Mouse (Mus musculus): ENCODE results near the gene Gtse1. TPM values are rescaled to one million over a fixed set of nuclear protein-coding genes. Genes with fewer than 3 reads are reported as not detected.

Gene Gtse1
- 0.64 and 1.0 TPM in 2 replicates for polyA plus RNA-seq (2012; rRNA removed)

DNA sequence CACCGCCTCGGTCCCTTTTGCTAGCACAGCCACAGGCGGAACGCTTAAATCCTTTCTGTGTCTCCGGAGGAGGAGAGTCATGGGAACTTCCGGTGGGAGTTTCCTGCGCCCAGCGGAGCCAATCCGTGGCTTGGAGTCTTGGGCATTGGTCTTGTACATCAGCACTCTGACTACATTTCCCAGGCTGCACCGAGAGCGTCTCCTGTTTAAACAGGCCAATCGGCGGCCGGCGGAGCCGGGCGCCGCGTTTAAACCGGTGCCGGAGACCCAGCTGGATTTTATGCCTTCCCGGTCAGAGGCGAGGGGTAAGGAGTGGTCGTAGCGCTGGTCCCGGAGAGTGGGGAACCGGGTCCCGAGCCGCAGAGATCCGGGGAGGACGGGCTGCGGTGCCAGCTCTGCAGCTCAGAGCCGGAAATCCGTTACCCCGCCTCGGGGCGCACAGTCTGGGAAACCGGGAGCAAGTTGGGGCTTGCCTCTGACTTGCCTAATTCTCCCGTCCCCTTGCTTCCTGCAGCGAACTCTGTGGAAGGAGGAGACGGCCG lies at the start of gene Gtse1:
Gene Gtse1 (plus strand): TSS at position 256 of the 542 bp plus-strand sequence.
- Histone ChIP-seq H3K27ac (ENCODE audit: insufficient read depth, low read length) (peak within 1 kb of the TSS; percentile 35), H3K4me3 (ENCODE audit: insufficient read depth, low read length) (peak within 1 kb of the TSS; percentile 53), H3K4me1 (ENCODE audit: control insufficient read depth, insufficient read depth, low read length) (no peaks in the 10 kb centered on the region)
- TF ChIP-seq CTCF (IDR thresholded peaks at IDR 0.05; ENCODE audit: extremely low read depth, insufficient read depth, low read length) (no peak), POLR2A (IDR thresholded peaks at IDR 0.05; ENCODE audit: extremely low read depth, insufficient read depth, low read length) (peak; percentile 99)

- no peak for TF ChIP-seq CTCF (IDR thresholded peaks at IDR 0.05; ENCODE audit: extremely low read depth, insufficient read depth, low read length)
- TF ChIP-seq POLR2A (IDR thresholded peaks at IDR 0.05; ENCODE audit: extremely low read depth, insufficient read depth, low read length): no peak
- peak overlapping the region; percentile 54; the same call in 1 of the 2 replicates for H3K4me3 ChIP-seq (ENCODE audit: insufficient read depth, low read length)
- peak overlapping the region; percentile 36; the same call in 1 of the 2 replicates for H3K27ac ChIP-seq (ENCODE audit: insufficient read depth, low read length)
- peaks cover 4% of the 10 kb centered on the region; the same call in 1 of the 2 replicates for H3K4me1 ChIP-seq (ENCODE audit: control insufficient read depth, insufficient read depth, low read length)
These were observed 49.1 kb upstream of the Gtse1 start for GRCm38 (mm10) chr15:85810462-85810805.

- Histone ChIP-seq H3K4me3 (ENCODE audit: insufficient read depth, low read length) (peak overlapping the region; percentile 54), H3K27ac (ENCODE audit: insufficient read depth, low read length) (peak overlapping the region; percentile 36), H3K4me1 (ENCODE audit: control insufficient read depth, insufficient read depth, low read length) (peaks cover 4% of the 10 kb centered on the region; the same call in 1 of the 2 replicates)
- TF ChIP-seq CTCF (IDR thresholded peaks at IDR 0.05; ENCODE audit: extremely low read depth, insufficient read depth, low read length) (no peak), POLR2A (IDR thresholded peaks at IDR 0.05; ENCODE audit: extremely low read depth, insufficient read depth, low read length) (0 out of 2 replicates have a peak, but pooled peaks have one; percentile 8)
These were observed 48.6 kb upstream of the Gtse1 start for GRCm38 (mm10) chr15:85810806-85811521.

DNA sequence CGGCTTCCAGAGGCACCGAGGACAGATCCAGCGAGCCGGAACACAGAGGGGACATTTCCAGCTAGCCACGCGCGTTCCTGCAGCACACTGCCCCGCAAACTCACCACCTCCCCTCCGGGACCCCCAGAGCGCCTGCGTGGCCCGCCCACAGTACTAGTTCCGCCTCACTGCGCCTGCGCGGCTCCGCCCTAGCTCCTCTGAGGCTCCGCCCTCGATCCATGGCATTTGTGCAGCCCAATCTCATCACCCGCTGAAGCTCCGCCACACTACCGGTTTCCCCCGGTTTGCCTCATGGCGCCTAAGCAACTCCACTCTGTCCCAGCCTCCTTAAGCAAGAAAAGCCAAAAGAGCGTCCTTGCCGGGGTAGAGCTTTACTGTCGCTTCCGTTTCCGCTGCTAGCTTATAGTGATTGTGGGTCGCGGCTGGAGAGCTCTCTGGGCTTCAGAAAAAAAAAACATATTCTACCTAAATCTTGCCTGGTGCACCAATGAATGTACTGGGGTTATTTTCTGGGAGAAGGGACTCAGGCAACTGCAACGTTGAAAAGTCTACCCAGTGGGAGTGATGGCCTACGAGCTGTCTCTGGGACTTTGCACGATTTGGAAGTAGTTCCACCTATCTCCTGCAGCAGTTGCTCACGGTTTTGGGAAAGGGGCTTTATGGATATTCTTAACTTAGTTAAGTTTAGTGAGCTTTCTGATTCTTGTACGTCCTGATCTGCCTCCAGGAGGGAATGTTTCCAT lies 47.8 kb upstream of the Gtse1 start, which contains the start of gene Cdpf1:
Gene Cdpf1 (minus strand): TSS at position 163 of the 743 bp plus-strand sequence.
- H3K4me3 ChIP-seq (ENCODE audit: insufficient read depth, low read length): peak within 1 kb of the TSS; percentile 54
- TF ChIP-seq CTCF (IDR thresholded peaks at IDR 0.05; ENCODE audit: extremely low read depth, insufficient read depth, low read length) (no peak), POLR2A (IDR thresholded peaks at IDR 0.05; ENCODE audit: extremely low read depth, insufficient read depth, low read length) (peak; percentile 97)
- H3K4me1 ChIP-seq (ENCODE audit: control insufficient read depth, insufficient read depth, low read length): peaks cover 4% of the 10 kb centered on the region; the same call in 1 of the 2 replicates
- peak within 1 kb of the TSS; percentile 36 for H3K27ac ChIP-seq (ENCODE audit: insufficient read depth, low read length)

DNA sequence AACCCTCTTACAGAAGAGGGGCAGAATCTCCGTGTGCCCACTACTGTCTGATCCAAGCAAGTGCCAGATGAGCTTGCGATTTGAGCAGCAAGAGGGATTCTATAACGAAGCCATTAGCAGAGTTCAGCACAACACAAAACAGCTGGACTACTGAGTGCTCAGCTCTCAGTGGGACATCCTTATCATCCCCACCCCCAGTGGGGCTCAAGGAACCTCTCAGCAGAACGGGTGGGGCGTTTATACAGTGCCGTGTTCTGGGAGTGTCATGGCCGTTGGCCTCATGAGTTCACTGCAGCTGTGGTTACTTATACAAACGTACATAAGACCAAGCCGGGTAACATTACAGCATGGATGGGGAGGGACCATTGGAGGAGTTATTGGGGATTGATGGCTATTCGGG lies 46.1 kb upstream of the Gtse1 start:
- Histone ChIP-seq H3K27ac (ENCODE audit: insufficient read depth, low read length) (no peak overlapping the region), H3K4me1 (ENCODE audit: control insufficient read depth, insufficient read depth, low read length) (peaks cover 4% of the 10 kb centered on the region; the same call in 1 of the 2 replicates), H3K4me3 (ENCODE audit: insufficient read depth, low read length) (no peak overlapping the region)
- no peak for TF ChIP-seq CTCF (IDR thresholded peaks at IDR 0.05; ENCODE audit: extremely low read depth, insufficient read depth, low read length)
- TF ChIP-seq POLR2A (IDR thresholded peaks at IDR 0.05; ENCODE audit: extremely low read depth, insufficient read depth, low read length): no peak

- Histone ChIP-seq H3K4me1 (ENCODE audit: control insufficient read depth, insufficient read depth, low read length) (0 out of 2 replicates have a peak, but pooled peaks cover 1% of the 10 kb centered on the region), H3K4me3 (ENCODE audit: insufficient read depth, low read length) (peak within 1 kb of the TSS; percentile 36), H3K27ac (ENCODE audit: insufficient read depth, low read length) (no peak within 1 kb of the TSS)
- TF ChIP-seq POLR2A (IDR thresholded peaks at IDR 0.05; ENCODE audit: extremely low read depth, insufficient read depth, low read length) (no peak), CTCF (IDR thresholded peaks at IDR 0.05; ENCODE audit: extremely low read depth, insufficient read depth, low read length) (no peak)
These were observed 38.1 kb upstream of the Gtse1 start, which contains the start of gene Pkdrej for GRCm38 (mm10) chr15:85821203-85822010. TSS of gene Pkdrej (minus strand) at chr15:85821734.

- peak overlapping the region; percentile 36 for H3K4me3 ChIP-seq (ENCODE audit: insufficient read depth, low read length)
- H3K4me1 ChIP-seq (ENCODE audit: control insufficient read depth, insufficient read depth, low read length): 0 out of 2 replicates have a peak, but pooled peaks cover 1% of the 10 kb centered on the region
- TF ChIP-seq POLR2A (IDR thresholded peaks at IDR 0.05; ENCODE audit: extremely low read depth, insufficient read depth, low read length) (no peak), CTCF (IDR thresholded peaks at IDR 0.05; ENCODE audit: extremely low read depth, insufficient read depth, low read length) (no peak)
- no peak overlapping the region for H3K27ac ChIP-seq (ENCODE audit: insufficient read depth, low read length)
These were observed 37.6 kb upstream of the Gtse1 start for GRCm38 (mm10) chr15:85822011-85822359.

DNA sequence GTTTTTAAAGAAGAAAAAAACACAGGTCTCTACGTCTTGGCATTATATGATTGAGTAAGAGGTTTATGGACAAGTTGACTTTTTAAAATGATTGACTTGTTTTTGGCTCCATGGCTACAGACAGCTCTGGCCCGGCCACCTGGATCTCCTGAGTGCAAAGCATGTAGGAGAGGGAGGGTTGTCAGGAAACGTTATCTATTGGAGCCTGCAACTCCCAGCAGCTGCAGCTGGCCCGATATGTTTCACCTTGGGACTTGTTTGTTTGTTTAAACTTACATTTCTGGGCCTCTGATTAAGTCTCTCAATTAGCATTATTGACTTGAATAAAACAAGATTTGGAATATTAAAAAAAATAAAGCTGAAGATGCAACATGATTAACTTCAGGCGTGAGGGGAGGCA lies 32.9 kb upstream of the Gtse1 start:
- Histone ChIP-seq H3K4me1 (ENCODE audit: control insufficient read depth, insufficient read depth, low read length) (no peaks in the 10 kb centered on the region), H3K27ac (ENCODE audit: insufficient read depth, low read length) (no peak overlapping the region), H3K4me3 (ENCODE audit: insufficient read depth, low read length) (no peak overlapping the region)
- TF ChIP-seq CTCF (IDR thresholded peaks at IDR 0.05; ENCODE audit: extremely low read depth, insufficient read depth, low read length) (no peak), POLR2A (IDR thresholded peaks at IDR 0.05; ENCODE audit: extremely low read depth, insufficient read depth, low read length) (no peak)

DNA sequence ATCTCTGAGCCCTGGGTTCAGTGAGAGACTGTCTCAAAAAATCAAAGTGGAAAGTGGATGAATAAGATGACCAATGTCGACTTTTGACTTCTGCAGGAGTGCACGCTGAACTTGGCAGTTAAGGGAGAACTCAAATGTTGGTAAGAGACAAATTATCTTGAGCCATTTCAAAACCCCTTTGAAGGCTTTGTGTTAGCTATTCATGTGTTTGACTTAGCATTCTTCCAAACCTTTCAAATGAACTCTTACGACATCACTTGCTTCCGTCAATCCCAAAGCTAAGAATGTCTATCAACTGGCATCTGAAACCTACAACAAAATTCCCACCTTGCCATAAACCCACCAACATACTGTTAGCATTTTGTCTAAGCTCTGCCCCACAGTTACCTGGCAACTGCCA lies 31.5 kb upstream of the Gtse1 start:
- TF ChIP-seq CTCF (IDR thresholded peaks at IDR 0.05; ENCODE audit: extremely low read depth, insufficient read depth, low read length) (no peak), POLR2A (IDR thresholded peaks at IDR 0.05; ENCODE audit: extremely low read depth, insufficient read depth, low read length) (no peak)
- Histone ChIP-seq H3K27ac (ENCODE audit: insufficient read depth, low read length) (no peak overlapping the region), H3K4me1 (ENCODE audit: control insufficient read depth, insufficient read depth, low read length) (peaks cover 3% of the 10 kb centered on the region), H3K4me3 (ENCODE audit: insufficient read depth, low read length) (no peak overlapping the region)
